Mouse (Mus musculus) midbrain, embryonic 13.5 days (tissue): Measurements from ENCODE around the gene Rnf186. TPM values are rescaled to one million over a fixed set of nuclear protein-coding genes. Genes with fewer than 3 reads are reported as not detected.
A peak's percentile ranks its signal among the peaks of the same experiment; 100 is the strongest.

Source experiments
- ATAC-seq: fragments of 200-750 bp; cut with Nextera tagmentation; 2 replicates; pipeline ENCODE4 v1.8.0; 2017; ENCODE audit warnings: mild to moderate bottlenecking, moderate TSS enrichment, moderate library complexity
- H3K27ac ChIP-seq: fragments of 300-500 bp; sonication (generic); 2 replicates; pipeline ENCODE4 v1.5.1; 2015; ENCODE audit warnings: inconsistent platforms, mild to moderate bottlenecking, moderate library complexity
- H3K27me3 ChIP-seq: fragments of 300-500 bp; sonication (generic); 2 replicates; pipeline ENCODE4 v1.6.1; 2015; ENCODE audit warnings: mild to moderate bottlenecking, inconsistent platforms
- H3K36me3 ChIP-seq: fragments of 300-500 bp; sonication (generic); 2 replicates; pipeline ENCODE4 v1.6.1; 2015; ENCODE audit warnings: mild to moderate bottlenecking, inconsistent platforms
- H3K4me1 ChIP-seq: fragments of 300-500 bp; sonication (generic); replicated peaks from 2 replicates; pipeline ENCODE4 v1.6.1; 2015; ENCODE audit warnings: inconsistent platforms
- H3K4me2 ChIP-seq: fragments of 300-500 bp; sonication (generic); replicated peaks from 2 replicates; pipeline ENCODE4 v1.6.1; 2015; ENCODE audit warnings: moderate library complexity, mild to moderate bottlenecking, inconsistent platforms
- H3K4me3 ChIP-seq: fragments of 300-500 bp; sonication (generic); replicated peaks from 2 replicates; pipeline ENCODE4 v1.5.1; 2015; ENCODE audit warnings: mild to moderate bottlenecking, inconsistent platforms
- H3K9ac ChIP-seq: fragments of 300-500 bp; sonication (generic); replicated peaks from 2 replicates; pipeline ENCODE4 v1.6.1; 2015; ENCODE audit warnings: mild to moderate bottlenecking, inconsistent platforms
- H3K9me3 ChIP-seq: fragments of 300-500 bp; sonication (generic); 2 replicates; pipeline ENCODE4 v1.6.1; 2016; ENCODE audit warnings: mild to moderate bottlenecking, inconsistent platforms
- WGBS: fragments of 180-500 bp; shearing (Covaris S2); methylation state at CpG from one replicate; pipeline ENCODE4 v1.1.7; 2015; 5-methylcytosine and 5-hydroxymethylcytosine counted together
- polyA plus RNA-seq: library from polyadenylated mRNA; unstranded; fragments of >200 nt; fragmentation: Nextera tagmentation; extraction: Ambion mirVana; gene quantifications from 2 replicates; pipeline ENCODE4 v1.2.1, GENCODE M21; 2015

Rnf186 gene
- polyA plus RNA-seq, 1 experiment from 2014 or later = 0.20 TPM

- no peak overlapping the region for H3K4me3 ChIP-seq
- 85% methylated on average over 4 of the region's 4 CpGs for WGBS
- H3K36me3 ChIP-seq = no peaks in the 10 kb centered on the region
- H3K27ac ChIP-seq = no peak overlapping the region
- no peaks in the 10 kb centered on the region for H3K4me1 ChIP-seq
- H3K4me2 ChIP-seq = no peak overlapping the region
- no peak overlapping the region for H3K9ac ChIP-seq
- no peaks in the 10 kb centered on the region for H3K9me3 ChIP-seq
- no peak for ATAC-seq
- no peaks in the 10 kb centered on the region for H3K27me3 ChIP-seq
These were observed 30.2 kb downstream of the Rnf186 start for GRCm38 (mm10) chr4:138997121-138997520.

GRCm38 (mm10) chr4:138998611-138999010 is 31.7 kb downstream of the Rnf186 start:
- no peak for ATAC-seq
- no peak overlapping the region for H3K4me2 ChIP-seq
- H3K27me3 ChIP-seq = no peaks in the 10 kb centered on the region
- H3K36me3 ChIP-seq = no peaks in the 10 kb centered on the region
- H3K27ac ChIP-seq = no peak overlapping the region
- no peak overlapping the region for H3K9ac ChIP-seq
- no peaks in the 10 kb centered on the region for H3K9me3 ChIP-seq
- no peaks in the 10 kb centered on the region for H3K4me1 ChIP-seq
- H3K4me3 ChIP-seq = no peak overlapping the region
- WGBS = 95% methylated on average over 11 of the region's 11 CpGs

- Histone ChIP-seq H3K27ac (no peak overlapping the region), H3K4me2 (no peak overlapping the region), H3K27me3 (no peaks in the 10 kb centered on the region), H3K4me1 (no peaks in the 10 kb centered on the region; the same call in 1 of the 2 replicates), H3K4me3 (no peak overlapping the region), H3K36me3 (no peaks in the 10 kb centered on the region), H3K9me3 (no peaks in the 10 kb centered on the region), H3K9ac (no peak overlapping the region)
- WGBS = 62% methylated on average over 2 of the region's 2 CpGs
- no peak for ATAC-seq
These were observed 34.1 kb downstream of the Rnf186 start for GRCm38 (mm10) chr4:139001026-139001425.

- Histone ChIP-seq H3K4me1 (no peaks in the 10 kb centered on the region; the same call in 1 of the 2 replicates), H3K9ac (no peak overlapping the region), H3K4me2 (no peak overlapping the region), H3K27me3 (no peaks in the 10 kb centered on the region), H3K9me3 (no peaks in the 10 kb centered on the region), H3K36me3 (no peaks in the 10 kb centered on the region), H3K27ac (no peak overlapping the region), H3K4me3 (no peak overlapping the region)
- 38% methylated on average over 6 of the region's 6 CpGs for WGBS
- ATAC-seq = no peak
These were observed 34.5 kb downstream of the Rnf186 start for GRCm38 (mm10) chr4:139001433-139001832.

- ATAC-seq = no peak
- 64% methylated on average over 8 of the region's 8 CpGs for WGBS
- Histone ChIP-seq H3K9me3 (no peaks in the 10 kb centered on the region), H3K4me2 (no peak overlapping the region), H3K27me3 (no peaks in the 10 kb centered on the region), H3K4me3 (no peak overlapping the region), H3K9ac (no peak overlapping the region), H3K36me3 (no peaks in the 10 kb centered on the region), H3K27ac (no peak overlapping the region), H3K4me1 (peaks cover 7% of the 10 kb centered on the region)
These were observed 37.2 kb downstream of the Rnf186 start for GRCm38 (mm10) chr4:139004067-139004466.

- H3K9me3 ChIP-seq = no peaks in the 10 kb centered on the region
- no peak overlapping the region for H3K9ac ChIP-seq
- no peaks in the 10 kb centered on the region for H3K27me3 ChIP-seq
- peaks cover 7% of the 10 kb centered on the region for H3K4me1 ChIP-seq
- 0 out of 2 replicates have a peak, but pooled peaks have one; percentile 30 for ATAC-seq
- no peak overlapping the region for H3K4me2 ChIP-seq
- H3K27ac ChIP-seq = no peak overlapping the region
- no peak overlapping the region for H3K4me3 ChIP-seq
- H3K36me3 ChIP-seq = no peaks in the 10 kb centered on the region
- 61% methylated on average over 6 of the region's 6 CpGs for WGBS
These were observed 38.3 kb downstream of the Rnf186 start for GRCm38 (mm10) chr4:139005214-139005613.

- Histone ChIP-seq H3K9me3 (no peaks in the 10 kb centered on the region), H3K27ac (no peak overlapping the region), H3K4me1 (peaks cover 7% of the 10 kb centered on the region), H3K36me3 (no peaks in the 10 kb centered on the region), H3K9ac (no peak overlapping the region), H3K4me2 (no peak overlapping the region), H3K27me3 (no peaks in the 10 kb centered on the region), H3K4me3 (no peak overlapping the region)
- 94% methylated on average over 3 of the region's 3 CpGs for WGBS
- no peak for ATAC-seq
These were observed 40.4 kb downstream of the Rnf186 start for GRCm38 (mm10) chr4:139007353-139007752.

- peak overlapping the region; percentile 14; the same call in 1 of the 2 replicates for H3K27ac ChIP-seq
- WGBS = 60% methylated on average over 6 of the region's 6 CpGs
- no peak overlapping the region for H3K4me2 ChIP-seq
- peaks cover 7% of the 10 kb centered on the region for H3K4me1 ChIP-seq
- no peak overlapping the region for H3K4me3 ChIP-seq
- no peaks in the 10 kb centered on the region for H3K36me3 ChIP-seq
- H3K9ac ChIP-seq = no peak overlapping the region
- no peak for ATAC-seq
- no peaks in the 10 kb centered on the region for H3K27me3 ChIP-seq
- H3K9me3 ChIP-seq = no peaks in the 10 kb centered on the region
These were observed 41.1 kb downstream of the Rnf186 start for GRCm38 (mm10) chr4:139007981-139008536.

- Histone ChIP-seq H3K9me3 (no peaks in the 10 kb centered on the region; the same call in 1 of the 2 replicates), H3K4me3 (no peak overlapping the region), H3K27me3 (no peaks in the 10 kb centered on the region), H3K36me3 (no peaks in the 10 kb centered on the region), H3K4me2 (no peak overlapping the region), H3K9ac (no peak overlapping the region), H3K27ac (no peak overlapping the region), H3K4me1 (peaks cover 7% of the 10 kb centered on the region)
- 96% methylated on average over 13 of the region's 13 CpGs for WGBS
- no peak for ATAC-seq
These were observed 44.3 kb downstream of the Rnf186 start for GRCm38 (mm10) chr4:139011201-139011702.

GRCm38 (mm10) chr4:139013281-139013680 is 46.4 kb downstream of the Rnf186 start:
- no peak overlapping the region for H3K9ac ChIP-seq
- peaks cover 2% of the 10 kb centered on the region for H3K4me1 ChIP-seq
- no peaks in the 10 kb centered on the region for H3K36me3 ChIP-seq
- no peak for ATAC-seq
- WGBS = 91% methylated on average over 11 of the region's 11 CpGs
- no peak overlapping the region for H3K4me3 ChIP-seq
- H3K27me3 ChIP-seq = no peaks in the 10 kb centered on the region
- no peaks in the 10 kb centered on the region; the same call in 1 of the 2 replicates for H3K9me3 ChIP-seq
- H3K27ac ChIP-seq = no peak overlapping the region
- no peak overlapping the region for H3K4me2 ChIP-seq

GRCm38 (mm10) chr4:139014793-139015192 is 47.9 kb downstream of the Rnf186 start:
- Histone ChIP-seq H3K36me3 (no peaks in the 10 kb centered on the region), H3K4me1 (peaks cover 7% of the 10 kb centered on the region), H3K27ac (no peak overlapping the region), H3K9me3 (no peaks in the 10 kb centered on the region; the same call in 1 of the 2 replicates), H3K9ac (no peak overlapping the region), H3K27me3 (no peaks in the 10 kb centered on the region), H3K4me2 (no peak overlapping the region), H3K4me3 (no peak overlapping the region)
- WGBS = 80% methylated on average over 6 of the region's 6 CpGs
- no peak for ATAC-seq
